Mouse (Mus musculus) ES-E14 (cell line): ENCODE measurements around the gene Hsdl2.
A peak's percentile ranks its signal among the peaks of the same experiment; 100 is the strongest.

Source experiments
- CHD2 ChIP-seq: IDR thresholded peaks from 2 replicates; pipeline ENCODE4 v1.6.1; 2014; ENCODE audit warnings: mild to moderate bottlenecking, low read depth, low read length, inconsistent platforms
- HCFC1 ChIP-seq: IDR thresholded peaks from 2 replicates; pipeline ENCODE4 v1.6.1; 2012; ENCODE audit warnings: low read length, inconsistent platforms, borderline replicate concordance; ENCODE audit not compliant: insufficient read depth
- MAFK ChIP-seq: IDR thresholded peaks from 2 replicates; pipeline ENCODE4 v1.6.1; 2014; ENCODE audit warnings: mild to moderate bottlenecking, low read depth, low read length, inconsistent platforms; ENCODE audit not compliant: insufficient read depth
- ZC3H11A ChIP-seq: IDR thresholded peaks from 2 replicates; pipeline ENCODE4 v1.6.1; 2012; ENCODE audit warnings: low read depth, mild to moderate bottlenecking, inconsistent platforms, low read length, borderline replicate concordance
- ZNF384 ChIP-seq: IDR thresholded peaks from 2 replicates; pipeline ENCODE4 v1.6.1; 2012; ENCODE audit warnings: low read depth, low read length, inconsistent platforms

DNA sequence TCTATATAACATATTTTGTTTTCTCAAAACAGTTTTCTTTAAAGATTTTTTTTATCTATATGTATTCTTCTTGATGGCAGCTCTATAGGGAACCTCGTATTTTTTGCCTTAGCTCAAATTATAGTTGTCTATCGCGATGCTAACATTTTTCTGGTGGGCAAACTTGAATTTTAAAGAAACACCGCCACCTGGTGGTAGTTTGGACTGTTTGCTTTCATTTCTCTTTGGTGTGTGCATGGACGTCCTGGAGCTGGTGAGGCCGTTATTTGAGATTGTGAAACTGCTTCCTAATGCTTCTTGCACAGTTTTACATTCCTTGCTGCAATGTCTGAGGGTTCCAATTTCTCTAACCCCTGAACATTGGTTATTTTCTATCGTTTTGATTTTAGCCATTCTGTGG lies 11.8 kb upstream of the Hsdl2 start:
- TF ChIP-seq CHD2, result 0 out of 2 replicates have a peak, but pooled peaks have one; percentile 69
- no peak for TF ChIP-seq ZNF384
- peak; percentile 98 for TF ChIP-seq ZC3H11A
- TF ChIP-seq HCFC1, result no peak
- no peak for TF ChIP-seq MAFK
